Mouse (Mus musculus): ENCODE measurements around the gene Mymk. TPM values are rescaled to one million over a fixed set of nuclear protein-coding genes. Genes with fewer than 3 reads are reported as not detected.
A peak's percentile ranks its signal among the peaks of the same experiment; 100 is the strongest.

Gene Mymk
- polyA plus RNA-seq, 1 experiment from 2014 or later, result 0.28 TPM

- Histone ChIP-seq H3K4me1 (peaks cover 29% of the 10 kb centered on the region), H3K27ac (peak overlapping the region; percentile 67), H3K27me3 (replicated peaks) (no peaks in the 10 kb centered on the region), H3K9me3 (no peaks in the 10 kb centered on the region), H3K9ac (no peak overlapping the region), H3K36me3 (no peaks in the 10 kb centered on the region), H3K4me2 (no peak overlapping the region), H3K4me3 (replicated peaks) (no peak overlapping the region)
- no peak; the same call in 1 of the 2 replicates for ATAC-seq (ENCODE audit: insufficient read depth, low FRiP score, low read depth)
- WGBS, result 42% methylated on average over 13 of the region's 13 CpGs
These were observed 24.5 kb upstream of the Mymk start for GRCm38 (mm10) chr2:27096341-27096981.

GRCm38 (mm10) chr2:27095178-27095577 lies 23.2 kb upstream of the Mymk start:
- Histone ChIP-seq H3K4me3 (replicated peaks) (no peak overlapping the region), H3K9ac (no peak overlapping the region), H3K27ac (no peak overlapping the region), H3K4me2 (no peak overlapping the region), H3K36me3 (no peaks in the 10 kb centered on the region), H3K4me1 (peaks cover 29% of the 10 kb centered on the region), H3K27me3 (replicated peaks) (no peaks in the 10 kb centered on the region), H3K9me3 (no peaks in the 10 kb centered on the region)
- ATAC-seq (ENCODE audit: insufficient read depth, low FRiP score, low read depth), result no peak
- 91% methylated on average over 7 of the region's 7 CpGs for WGBS

GRCm38 (mm10) chr2:27089238-27089637 lies 17.3 kb upstream of the Mymk start:
- no peaks in the 10 kb centered on the region for H3K9me3 ChIP-seq
- WGBS, result 62% methylated on average over 1 of the region's 1 CpGs
- H3K27me3 ChIP-seq (replicated peaks), result no peaks in the 10 kb centered on the region
- H3K4me2 ChIP-seq, result no peak overlapping the region
- H3K36me3 ChIP-seq, result no peaks in the 10 kb centered on the region
- H3K4me3 ChIP-seq (replicated peaks), result no peak overlapping the region
- ATAC-seq (ENCODE audit: insufficient read depth, low FRiP score, low read depth), result no peak
- peaks cover 34% of the 10 kb centered on the region for H3K4me1 ChIP-seq
- H3K9ac ChIP-seq, result no peak overlapping the region
- no peak overlapping the region for H3K27ac ChIP-seq

- Histone ChIP-seq H3K9ac (no peak overlapping the region), H3K27me3 (replicated peaks) (no peaks in the 10 kb centered on the region), H3K27ac (peak overlapping the region; percentile 70), H3K36me3 (no peaks in the 10 kb centered on the region), H3K4me2 (no peak overlapping the region), H3K4me1 (peaks cover 38% of the 10 kb centered on the region), H3K9me3 (no peaks in the 10 kb centered on the region), H3K4me3 (replicated peaks) (no peak overlapping the region)
- ATAC-seq (ENCODE audit: insufficient read depth, low FRiP score, low read depth), result no peak
- WGBS, result 67% methylated on average over 5 of the region's 5 CpGs
These were observed 16.7 kb upstream of the Mymk start for GRCm38 (mm10) chr2:27088700-27089099.

GRCm38 (mm10) chr2:27088071-27088644 lies 16.2 kb upstream of the Mymk start:
- 23% methylated on average over 18 of the region's 18 CpGs for WGBS
- ATAC-seq (ENCODE audit: insufficient read depth, low FRiP score, low read depth), result peak; percentile 31; the same call in 1 of the 2 replicates
- Histone ChIP-seq H3K4me2 (no peak overlapping the region), H3K36me3 (no peaks in the 10 kb centered on the region), H3K4me3 (replicated peaks) (no peak overlapping the region), H3K9me3 (no peaks in the 10 kb centered on the region), H3K27me3 (replicated peaks) (no peaks in the 10 kb centered on the region), H3K9ac (no peak overlapping the region), H3K27ac (peak overlapping the region; percentile 70), H3K4me1 (peaks cover 38% of the 10 kb centered on the region)

- H3K4me3 ChIP-seq (replicated peaks), result no peak overlapping the region
- H3K9me3 ChIP-seq, result no peaks in the 10 kb centered on the region
- no peak overlapping the region for H3K27ac ChIP-seq
- H3K36me3 ChIP-seq, result no peaks in the 10 kb centered on the region
- no peaks in the 10 kb centered on the region for H3K27me3 ChIP-seq (replicated peaks)
- 85% methylated on average over 5 of the region's 5 CpGs for WGBS
- H3K9ac ChIP-seq, result no peak overlapping the region
- no peak for ATAC-seq (ENCODE audit: insufficient read depth, low FRiP score, low read depth)
- H3K4me1 ChIP-seq, result peaks cover 38% of the 10 kb centered on the region
- H3K4me2 ChIP-seq, result no peak overlapping the region
These were observed 15.6 kb upstream of the Mymk start for GRCm38 (mm10) chr2:27087581-27087980.

- ATAC-seq (ENCODE audit: insufficient read depth, low FRiP score, low read depth), result no peak
- H3K9ac ChIP-seq, result no peak overlapping the region
- H3K36me3 ChIP-seq, result no peaks in the 10 kb centered on the region
- peaks cover 38% of the 10 kb centered on the region for H3K4me1 ChIP-seq
- no peak overlapping the region for H3K4me2 ChIP-seq
- H3K9me3 ChIP-seq, result no peaks in the 10 kb centered on the region
- 71% methylated on average over 4 of the region's 4 CpGs for WGBS
- H3K27ac ChIP-seq, result no peak overlapping the region
- no peaks in the 10 kb centered on the region for H3K27me3 ChIP-seq (replicated peaks)
- no peak overlapping the region for H3K4me3 ChIP-seq (replicated peaks)
These were observed 14.6 kb upstream of the Mymk start for GRCm38 (mm10) chr2:27086483-27087010.

- no peaks in the 10 kb centered on the region for H3K27me3 ChIP-seq (replicated peaks)
- no peak overlapping the region for H3K27ac ChIP-seq
- H3K4me3 ChIP-seq (replicated peaks), result no peak overlapping the region
- ATAC-seq (ENCODE audit: insufficient read depth, low FRiP score, low read depth), result peak; percentile 28; the same call in 1 of the 2 replicates
- no peaks in the 10 kb centered on the region for H3K36me3 ChIP-seq
- H3K4me1 ChIP-seq, result peaks cover 38% of the 10 kb centered on the region
- H3K9me3 ChIP-seq, result no peaks in the 10 kb centered on the region
- H3K4me2 ChIP-seq, result no peak overlapping the region
- whole genome bisulfite sequencing, result 20% methylated on average over 2 of the region's 2 CpGs
- no peak overlapping the region for H3K9ac ChIP-seq
These were observed 13.8 kb upstream of the Mymk start for GRCm38 (mm10) chr2:27085801-27086200.

GRCm38 (mm10) chr2:27084963-27085362 lies 13.0 kb upstream of the Mymk start:
- no peak for ATAC-seq (ENCODE audit: insufficient read depth, low FRiP score, low read depth)
- H3K36me3 ChIP-seq, result no peaks in the 10 kb centered on the region
- no peak overlapping the region for H3K4me2 ChIP-seq
- no peaks in the 10 kb centered on the region for H3K9me3 ChIP-seq
- peaks cover 41% of the 10 kb centered on the region for H3K4me1 ChIP-seq
- H3K4me3 ChIP-seq (replicated peaks), result no peak overlapping the region
- H3K27ac ChIP-seq, result no peak overlapping the region
- no peak overlapping the region for H3K9ac ChIP-seq
- no peaks in the 10 kb centered on the region for H3K27me3 ChIP-seq (replicated peaks)
- WGBS, result 46% methylated on average over 8 of the region's 8 CpGs

GRCm38 (mm10) chr2:27083761-27084475 lies 11.9 kb upstream of the Mymk start:
- no peaks in the 10 kb centered on the region for H3K27me3 ChIP-seq (replicated peaks)
- H3K36me3 ChIP-seq, result no peaks in the 10 kb centered on the region
- H3K9me3 ChIP-seq, result no peaks in the 10 kb centered on the region
- ATAC-seq (ENCODE audit: insufficient read depth, low FRiP score, low read depth), result no peak
- 67% methylated on average over 12 of the region's 12 CpGs for WGBS
- H3K9ac ChIP-seq, result no peak overlapping the region
- H3K4me3 ChIP-seq (replicated peaks), result no peak overlapping the region
- no peak overlapping the region for H3K4me2 ChIP-seq
- H3K27ac ChIP-seq, result no peak overlapping the region
- peaks cover 51% of the 10 kb centered on the region for H3K4me1 ChIP-seq

GRCm38 (mm10) chr2:27079649-27080048 lies 7.7 kb upstream of the Mymk start:
- no peak for ATAC-seq (ENCODE audit: insufficient read depth, low FRiP score, low read depth)
- no peaks in the 10 kb centered on the region for H3K9me3 ChIP-seq
- H3K4me1 ChIP-seq, result peaks cover 31% of the 10 kb centered on the region
- peak overlapping the region; percentile 24 for H3K4me2 ChIP-seq
- H3K27ac ChIP-seq, result no peak overlapping the region
- WGBS, result 48% methylated on average over 2 of the region's 2 CpGs
- no peaks in the 10 kb centered on the region for H3K36me3 ChIP-seq
- no peak overlapping the region for H3K9ac ChIP-seq
- H3K4me3 ChIP-seq (replicated peaks), result no peak overlapping the region
- peaks cover 13% of the 10 kb centered on the region; the same call in 1 of the 2 replicates for H3K27me3 ChIP-seq (replicated peaks)

- Histone ChIP-seq H3K4me3 (replicated peaks) (no peak within 1 kb of the TSS), H3K4me2 (peak within 1 kb of the TSS; percentile 24), H3K9ac (no peak within 1 kb of the TSS), H3K9me3 (no peaks in the 10 kb centered on the region), H3K27me3 (replicated peaks) (peaks cover 13% of the 10 kb centered on the region; the same call in 1 of the 2 replicates), H3K36me3 (no peaks in the 10 kb centered on the region), H3K4me1 (peaks cover 28% of the 10 kb centered on the region), H3K27ac (peak within 1 kb of the TSS; percentile 48)
- WGBS, result 0% methylated on average over 10 of the region's 10 CpGs
- peak; percentile 84 for ATAC-seq (ENCODE audit: insufficient read depth, low FRiP score, low read depth)
These were observed 7.2 kb upstream of the Mymk start, which contains the start of gene Adamtsl2 for GRCm38 (mm10) chr2:27079152-27079584. Adamtsl2 (plus strand) TSS chr2:27079379.

Measured in stomach, embryonic 15.5 days (tissue).